In the genomic region with DNA sequence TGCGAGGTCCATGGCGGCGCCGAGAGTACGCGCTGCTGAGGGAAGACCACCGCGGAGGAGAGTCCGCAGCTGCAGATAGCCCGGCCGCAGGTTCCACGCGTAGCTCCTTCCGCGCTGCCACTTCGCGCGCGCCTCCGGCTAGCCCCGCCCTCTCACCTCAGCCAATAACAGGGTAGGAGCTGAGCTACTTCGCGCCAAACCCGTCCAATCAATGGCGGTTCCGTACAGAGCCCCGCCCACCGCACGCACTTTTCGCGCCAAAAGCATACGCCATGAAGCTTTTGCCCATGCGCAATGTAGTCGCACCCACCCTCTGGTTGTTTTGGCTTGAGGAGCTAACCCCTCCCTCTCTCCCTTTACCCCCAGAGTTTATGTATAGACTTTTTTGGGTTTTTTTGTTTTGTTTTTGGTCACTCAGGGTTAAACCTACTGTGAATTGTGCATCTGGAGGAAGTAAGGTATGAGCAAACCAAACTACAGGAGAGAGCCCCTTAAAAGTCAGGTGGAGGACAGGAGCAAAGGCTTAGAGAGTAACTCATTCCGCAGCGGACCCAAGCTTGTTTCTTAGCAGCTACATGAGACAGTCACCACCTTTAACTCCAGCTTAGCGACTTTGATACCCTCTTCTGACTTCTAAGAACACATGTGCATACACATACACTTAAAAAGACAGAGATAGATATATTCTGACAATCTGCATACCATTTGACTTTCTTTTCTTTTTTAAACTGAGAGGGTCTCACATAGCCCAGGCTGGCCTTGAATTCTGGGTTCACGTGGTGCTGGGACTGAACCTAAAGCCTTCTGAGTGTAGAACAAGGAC, we compare ENCODE assay signal across 8 mouse cellular contexts. TPM values are rescaled to one million over a fixed set of nuclear protein-coding genes. Genes with fewer than 3 reads are reported as not detected.
DNase-seq lines count a peak whose midpoint lies in the region; ATAC-seq and TF ChIP-seq lines count a peak whose summit lies in the region.

A gene (minus strand): TSS at position 111 of the 823 bp plus-strand sequence.

- no peaks in the 10 kb centered on the region; the same call in 1 of the 2 replicates for H3K4me1 ChIP-seq in bone marrow, adult 2 months (ENCODE audit: control insufficient read depth, insufficient read depth, low read length)
- peaks cover 26% of the 10 kb centered on the region for H3K4me1 ChIP-seq in embryonic facial prominence, embryonic 15.5 days
- H3K4me1 ChIP-seq in limb, embryonic 14.5 days (ENCODE audit: control insufficient read depth, insufficient read depth, low read length): peaks cover 11% of the 10 kb centered on the region
- 0 out of 2 replicates have a peak, but pooled peaks cover 3% of the 10 kb centered on the region for H3K4me1 ChIP-seq in midbrain, postnatal 0 days (ENCODE audit: insufficient read depth, low read length)

- H3K27ac ChIP-seq in bone marrow, adult 2 months (ENCODE audit: control insufficient read depth, insufficient read depth, low read depth, low read length, poor library complexity): peak within 1 kb of the TSS; percentile 82
- H3K27ac ChIP-seq in embryonic facial prominence, embryonic 15.5 days (replicated peaks): peak within 1 kb of the TSS; percentile 93
- H3K27ac ChIP-seq in limb, embryonic 14.5 days (replicated peaks; ENCODE audit: low read depth, low read length): peak within 1 kb of the TSS; percentile 94
- peak within 1 kb of the TSS; percentile 48; the same call in 1 of the 2 replicates for H3K27ac ChIP-seq in midbrain, postnatal 0 days (ENCODE audit: low read depth, low read length)

- peaks cover 30% of the 10 kb centered on the region for H3K36me3 ChIP-seq in embryonic facial prominence, embryonic 15.5 days
- peaks cover 40% of the 10 kb centered on the region for H3K36me3 ChIP-seq in limb, embryonic 14.5 days (ENCODE audit: control insufficient read depth, insufficient read depth, low read length)
- H3K36me3 ChIP-seq in midbrain, postnatal 0 days (ENCODE audit: insufficient read depth, low read length): peaks cover 9% of the 10 kb centered on the region; the same call in 1 of the 2 replicates

- H3K9ac ChIP-seq in embryonic facial prominence, embryonic 15.5 days: peak within 1 kb of the TSS; percentile 74
- peak within 1 kb of the TSS; percentile 91 for H3K9ac ChIP-seq in limb, embryonic 14.5 days (ENCODE audit: low read depth, low read length, severe bottlenecking)
- H3K9ac ChIP-seq in midbrain, postnatal 0 days (replicated peaks; ENCODE audit: low read length, poor library complexity, severe bottlenecking): peak within 1 kb of the TSS; percentile 57

- peak within 1 kb of the TSS; percentile 63 for H3K4me2 ChIP-seq in embryonic facial prominence, embryonic 15.5 days (replicated peaks)
- H3K4me2 ChIP-seq in limb, embryonic 14.5 days (replicated peaks; ENCODE audit: low read depth, low read length, severe bottlenecking): peak within 1 kb of the TSS; percentile 58
- H3K4me2 ChIP-seq in midbrain, postnatal 0 days (ENCODE audit: low read depth, low read length, poor library complexity, severe bottlenecking): peak within 1 kb of the TSS; percentile 73

- WGBS in bone marrow, adult 2 months: 1% methylated on average over 38 of the region's 38 CpGs
- whole genome bisulfite sequencing in embryonic facial prominence, embryonic 15.5 days: 1% methylated on average over 38 of the region's 38 CpGs
- WGBS in limb, embryonic 14.5 days: 7% methylated on average over 36 of the region's 38 CpGs
- 2% methylated on average over 38 of the region's 38 CpGs for WGBS in midbrain, postnatal 0 days

- TF ChIP-seq CTCF in bone marrow, adult 2 months (IDR thresholded peaks at IDR 0.05; ENCODE audit: control insufficient read depth, insufficient read depth, low read length): no peak
- no peak for TF ChIP-seq CTCF in midbrain, postnatal 0 days (IDR thresholded peaks at IDR 0.05)

- H3K4me3 ChIP-seq in bone marrow, adult 2 months (replicated peaks; ENCODE audit: control insufficient read depth, low read depth, low read length): peak within 1 kb of the TSS; percentile 96
- peak within 1 kb of the TSS; percentile 84 for H3K4me3 ChIP-seq in embryonic facial prominence, embryonic 15.5 days (replicated peaks)
- peak within 1 kb of the TSS; percentile 82 for H3K4me3 ChIP-seq in limb, embryonic 14.5 days (replicated peaks; ENCODE audit: low read length)
- peak within 1 kb of the TSS; percentile 82 for H3K4me3 ChIP-seq in midbrain, postnatal 0 days (ENCODE audit: low read depth, low read length)

- TF ChIP-seq POLR2A in bone marrow, adult 2 months (IDR thresholded peaks at IDR 0.05; ENCODE audit: borderline replicate concordance, control insufficient read depth, low read depth, low read length): peak; percentile 86; the same call in 1 of the 2 replicates
- peak; percentile 62; the same call in 1 of the 2 replicates for TF ChIP-seq POLR2A in limb, embryonic 14.5 days (IDR thresholded peaks at IDR 0.05; ENCODE audit: borderline replicate concordance, extremely low read depth, insufficient read depth, insufficient read length)

- peak; percentile 99 for ATAC-seq in embryonic facial prominence, embryonic 15.5 days (ENCODE audit: insufficient number of reproducible peaks, low FRiP score, low TSS enrichment, low read depth)
- ATAC-seq in limb, embryonic 14.5 days (ENCODE audit: low FRiP score, low read depth): peak; percentile 97
- peak; percentile 99 for ATAC-seq in midbrain, postnatal 0 days (ENCODE audit: low FRiP score)

- H3K9me3 ChIP-seq in embryonic facial prominence, embryonic 15.5 days (replicated peaks): no peaks in the 10 kb centered on the region
- H3K9me3 ChIP-seq in limb, embryonic 14.5 days (ENCODE audit: control insufficient read depth, low read length): no peaks in the 10 kb centered on the region
- no peaks in the 10 kb centered on the region for H3K9me3 ChIP-seq in midbrain, postnatal 0 days (ENCODE audit: low read length)

- no peaks in the 10 kb centered on the region for H3K27me3 ChIP-seq in embryonic facial prominence, embryonic 15.5 days
- no peaks in the 10 kb centered on the region for H3K27me3 ChIP-seq in limb, embryonic 14.5 days (ENCODE audit: control insufficient read depth, insufficient read depth, low read length)
- no peaks in the 10 kb centered on the region for H3K27me3 ChIP-seq in midbrain, postnatal 0 days (ENCODE audit: insufficient read depth, low read length)

- peak; percentile 98 for DNase-seq in 416B (ENCODE audit: low read depth)
- peak; percentile 95 for DNase-seq in heart, adult 8-10 months (ENCODE audit: low spot score)
- DNase-seq in kidney, adult 9 months: peak; percentile 97
- DNase-seq in limb, embryonic 14.5 days (ENCODE audit: low spot score): peak; percentile 97
- DNase-seq in midbrain, postnatal 0 days (ENCODE audit: low spot score): peak; percentile 97
- peak; percentile 90 to 92 for DNase-seq in spleen, postnatal 14 days (ENCODE audit: low spot score in 2 of 2)

RNA-seq across cellular contexts. Expression of the gene that starts here (rescaled TPM):
- polyA plus RNA-seq in bone marrow, adult 2 months (2011; ENCODE audit: insufficient read depth, insufficient read length, low replicate concordance, missing spikeins): 68.7 and 72.1 TPM in 2 replicates
- 175 and 183 TPM in 2 replicates for polyA plus RNA-seq in embryonic facial prominence, embryonic 15.5 days (2015; fragmentation: Nextera tagmentation; extraction: Ambion mirVana)
- 1 to 10 TPM; 4.9 to 6.2 (median 5.5) TPM for total RNA-seq in heart, adult 8-10 months (2022)
- 124 and 126 TPM in 2 replicates for polyA plus RNA-seq in limb, embryonic 14.5 days (2012; rRNA removed)
- 193 and 207 TPM in 2 replicates for polyA plus RNA-seq in limb, embryonic 14.5 days (2014; fragmentation: Nextera tagmentation; extraction: Ambion mirVana)
- total RNA-seq in midbrain, postnatal 0 days (2014; rRNA removed): 36.3 and 37.3 TPM in 2 replicates
- polyA plus RNA-seq in midbrain, postnatal 0 days (2015; fragmentation: Nextera tagmentation; extraction: Ambion mirVana): 31.1 and 31.9 TPM in 2 replicates

Comparison
In these comparisons a context has a peak if more than half of its experiments do, and no peak if none do; other contexts are left out.
1. Peak in every context shown above with its lines: DNase-seq, ATAC-seq, H3K4me3 ChIP-seq and H3K27ac ChIP-seq.